Mouse (Mus musculus) intestine, postnatal 0 days (tissue): ENCODE results near the gene Gadd45b. TPM values are rescaled to one million over a fixed set of nuclear protein-coding genes. Genes with fewer than 3 reads are reported as not detected.
A peak's percentile ranks its signal among the peaks of the same experiment; 100 is the strongest.

Experiments
- ATAC-seq: fragments of 200-750 bp; cut with Nextera tagmentation; 2 replicates; pipeline ENCODE4 v1.8.0; 2017; ENCODE audit warnings: mild to moderate bottlenecking, moderate TSS enrichment, moderate library complexity
- H3K27ac ChIP-seq: fragments of 300-500 bp; sonication (generic); 2 replicates; pipeline ENCODE4 v1.5.1; 2014; ENCODE audit warnings: mild to moderate bottlenecking, low read depth, low read length, moderate library complexity
- H3K27me3 ChIP-seq: fragments of 300-500 bp; sonication (generic); replicated peaks from 2 replicates; pipeline ENCODE4 v1.6.1; 2014; ENCODE audit warnings: low read length, mixed read lengths; ENCODE audit not compliant: control insufficient read depth, insufficient read depth
- H3K36me3 ChIP-seq: fragments of 300-500 bp; sonication (generic); 2 replicates; pipeline ENCODE4 v1.6.1; 2014; ENCODE audit warnings: mild to moderate bottlenecking, moderate library complexity; ENCODE audit not compliant: control insufficient read depth, insufficient read depth
- H3K4me1 ChIP-seq: fragments of 300-500 bp; sonication (generic); replicated peaks from 2 replicates; pipeline ENCODE4 v1.6.1; 2014; ENCODE audit warnings: antibody characterized with exemption, low read length, mixed read lengths; ENCODE audit not compliant: control insufficient read depth, insufficient read depth
- H3K4me2 ChIP-seq: fragments of 300-500 bp; sonication (generic); replicated peaks from 2 replicates; pipeline ENCODE4 v1.6.1; 2014; ENCODE audit warnings: low read depth, mild to moderate bottlenecking, moderate library complexity
- H3K4me3 ChIP-seq: fragments of 300-500 bp; sonication (generic); 2 replicates; pipeline ENCODE4 v1.5.1; 2014; ENCODE audit warnings: low read depth, low read length
- H3K9ac ChIP-seq: fragments of 300-500 bp; sonication (generic); 2 replicates; pipeline ENCODE4 v1.6.1; 2014; ENCODE audit warnings: mild to moderate bottlenecking, low read depth, low read length
- H3K9me3 ChIP-seq: fragments of 300-500 bp; sonication (generic); 2 replicates; pipeline ENCODE4 v1.6.1; 2016; ENCODE audit warnings: mixed run types; ENCODE audit not compliant: control insufficient read depth
- CTCF ChIP-seq: sonication (generic); IDR thresholded peaks from 2 replicates; pipeline ENCODE4 v1.5.1; 2016; ENCODE audit warnings: low read depth, mild to moderate bottlenecking, control low read depth, antibody characterized with exemption, moderate library complexity
- WGBS: fragments of 180-500 bp; shearing (Covaris S2); extraction: QIAGEN DNeasy Blood & Tissue Kit; methylation state at CpG from one replicate; pipeline ENCODE4 v1.1.7; 2014; 5-methylcytosine and 5-hydroxymethylcytosine counted together
- polyA plus RNA-seq: library from polyadenylated mRNA; unstranded; fragments of >200 nt; fragmentation: Nextera tagmentation; extraction: Ambion mirVana; gene quantifications from 2 replicates; pipeline ENCODE4 v1.2.1, GENCODE M21; 2015

The Gadd45b gene
- polyA plus RNA-seq, 1 experiment from 2014 or later, result 19.9 TPM

GRCm38 (mm10) chr10:80900318-80901247, 29.3 kb upstream of the Gadd45b start, which contains the start of gene Timm13:
Timm13 (minus strand) TSS chr10:80900969.
- no peak for TF ChIP-seq CTCF
- peaks cover 30% of the 10 kb centered on the region for H3K36me3 ChIP-seq
- under 1% methylated on average over 72 of the region's 72 CpGs for WGBS
- H3K4me2 ChIP-seq, result peak within 1 kb of the TSS; percentile 87
- peak within 1 kb of the TSS; percentile 55 for H3K27ac ChIP-seq
- no peaks in the 10 kb centered on the region for H3K27me3 ChIP-seq
- no peaks in the 10 kb centered on the region for H3K9me3 ChIP-seq
- peak within 1 kb of the TSS; percentile 78 for H3K4me3 ChIP-seq
- peak within 1 kb of the TSS; percentile 65 for H3K9ac ChIP-seq
- H3K4me1 ChIP-seq, result peaks cover 11% of the 10 kb centered on the region
- peak; percentile 96 for ATAC-seq

GRCm38 (mm10) chr10:80901409-80902272, 28.2 kb upstream of the Gadd45b start:
- no peak overlapping the region for H3K4me3 ChIP-seq
- ATAC-seq, result no peak
- H3K27ac ChIP-seq, result peak overlapping the region; percentile 28; the same call in 1 of the 2 replicates
- no peaks in the 10 kb centered on the region for H3K27me3 ChIP-seq
- H3K9ac ChIP-seq, result no peak overlapping the region
- TF ChIP-seq CTCF, result no peak
- 85% methylated on average over 19 of the region's 19 CpGs for WGBS
- H3K9me3 ChIP-seq, result no peaks in the 10 kb centered on the region
- peak overlapping the region; percentile 35; the same call in 1 of the 2 replicates for H3K4me2 ChIP-seq
- H3K36me3 ChIP-seq, result peaks cover 36% of the 10 kb centered on the region
- H3K4me1 ChIP-seq, result peaks cover 11% of the 10 kb centered on the region

GRCm38 (mm10) chr10:80902273-80902940, 27.5 kb upstream of the Gadd45b start:
- no peaks in the 10 kb centered on the region for H3K27me3 ChIP-seq
- no peak overlapping the region for H3K9ac ChIP-seq
- peaks cover 40% of the 10 kb centered on the region for H3K36me3 ChIP-seq
- H3K4me2 ChIP-seq, result no peak overlapping the region
- WGBS, result 94% methylated on average over 9 of the region's 9 CpGs
- no peaks in the 10 kb centered on the region for H3K9me3 ChIP-seq
- H3K4me3 ChIP-seq, result no peak overlapping the region
- peaks cover 11% of the 10 kb centered on the region for H3K4me1 ChIP-seq
- no peak for ATAC-seq
- no peak overlapping the region for H3K27ac ChIP-seq
- no peak for TF ChIP-seq CTCF

DNA sequence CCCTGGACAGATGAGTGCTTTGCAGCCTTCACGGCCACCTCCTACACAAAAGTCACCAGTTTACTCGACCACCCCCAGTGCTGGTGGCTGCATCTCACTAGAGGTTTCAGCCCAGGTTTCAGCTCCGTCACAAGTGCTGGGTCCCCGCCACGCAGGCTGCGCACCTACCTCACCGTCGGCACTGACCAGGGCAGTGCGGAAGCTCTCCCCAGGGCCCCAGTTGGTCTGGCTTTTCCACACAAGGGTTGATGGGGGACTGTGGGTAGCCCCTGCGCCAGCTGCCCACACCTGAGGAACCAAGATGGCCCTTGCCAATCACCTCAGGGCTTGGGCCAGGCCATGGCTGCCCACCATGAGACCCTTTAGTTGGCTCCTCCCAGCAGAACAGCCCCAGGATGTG, 26.6 kb upstream of the Gadd45b start:
- Histone ChIP-seq H3K27me3 (no peaks in the 10 kb centered on the region), H3K4me1 (peaks cover 11% of the 10 kb centered on the region), H3K9ac (no peak overlapping the region), H3K4me3 (no peak overlapping the region), H3K36me3 (peaks cover 44% of the 10 kb centered on the region), H3K9me3 (no peaks in the 10 kb centered on the region), H3K27ac (no peak overlapping the region), H3K4me2 (no peak overlapping the region)
- ATAC-seq, result no peak
- TF ChIP-seq CTCF, result no peak
- 90% methylated on average over 10 of the region's 10 CpGs for WGBS

DNA sequence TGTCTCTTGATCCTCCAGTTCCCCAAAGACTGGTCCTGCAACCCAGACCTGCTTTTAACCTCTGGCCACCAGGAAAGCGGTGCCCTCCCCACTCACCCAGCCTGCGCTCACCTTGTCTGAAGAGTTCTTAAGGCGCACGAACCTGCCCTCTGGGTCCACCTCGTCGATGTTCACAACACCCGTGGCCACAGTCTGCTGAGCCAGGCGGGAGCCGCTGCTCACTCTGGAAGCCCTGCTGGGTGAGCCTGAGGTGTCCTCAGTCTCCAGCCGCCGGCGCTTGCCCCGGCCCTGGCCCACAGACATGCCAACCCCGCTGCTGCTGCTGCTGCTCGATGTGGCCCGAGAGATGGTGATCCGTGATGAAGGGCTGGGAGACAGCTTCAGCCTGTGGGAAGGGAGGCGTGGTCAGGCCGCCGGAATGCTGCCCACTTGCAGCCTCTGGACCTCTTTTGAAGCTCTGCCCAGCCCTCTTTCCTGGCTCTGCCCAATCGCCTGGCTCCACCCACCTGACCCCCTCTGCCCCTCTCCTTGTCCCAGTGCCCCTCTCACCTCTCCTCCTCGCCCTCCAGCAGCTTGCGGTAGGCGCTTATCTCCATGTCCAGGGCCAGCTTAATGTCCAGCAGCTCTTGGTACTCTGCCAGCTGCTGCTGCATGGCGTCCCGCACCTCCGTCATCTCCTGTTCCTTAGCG, 25.7 kb upstream of the Gadd45b start:
- TF ChIP-seq CTCF, result no peak
- H3K9ac ChIP-seq, result no peak overlapping the region
- H3K4me1 ChIP-seq, result peaks cover 11% of the 10 kb centered on the region
- H3K9me3 ChIP-seq, result no peaks in the 10 kb centered on the region
- H3K27ac ChIP-seq, result no peak overlapping the region
- 85% methylated on average over 28 of the region's 28 CpGs for WGBS
- no peaks in the 10 kb centered on the region for H3K27me3 ChIP-seq
- H3K4me2 ChIP-seq, result no peak overlapping the region
- ATAC-seq, result no peak
- peaks cover 44% of the 10 kb centered on the region for H3K36me3 ChIP-seq
- no peak overlapping the region for H3K4me3 ChIP-seq
